Mouse (Mus musculus) testis, adult 2 months (tissue): ENCODE results near the gene Vps53. TPM values are rescaled to one million over a fixed set of nuclear protein-coding genes. Genes with fewer than 3 reads are reported as not detected.

ENCODE experiments used
- H3K27ac ChIP-seq: fragments of 200-500 bp; 2 replicates; pipeline ENCODE4 v1.5.1; 2012; ENCODE audit warnings: low read depth, low read length; ENCODE audit not compliant: control insufficient read depth, insufficient read depth
- H3K27me3 ChIP-seq: fragments of 200-500 bp; 2 replicates; pipeline ENCODE4 v1.6.1; 2012; ENCODE audit warnings: mild to moderate bottlenecking, low read length, moderate library complexity; ENCODE audit not compliant: control insufficient read depth, insufficient read depth
- H3K36me3 ChIP-seq: fragments of 200-500 bp; 2 replicates; pipeline ENCODE4 v1.6.1; 2012; ENCODE audit warnings: mild to moderate bottlenecking, low read length; ENCODE audit not compliant: control insufficient read depth, insufficient read depth
- H3K4me1 ChIP-seq: fragments of 200-500 bp; 2 replicates; pipeline ENCODE4 v1.6.1; 2012; ENCODE audit warnings: low read length; ENCODE audit not compliant: control insufficient read depth, insufficient read depth
- H3K4me3 ChIP-seq: fragments of 200-500 bp; 2 replicates; pipeline ENCODE4 v1.5.1; 2012; ENCODE audit warnings: low read depth, mild to moderate bottlenecking, low read length, moderate library complexity, mixed read lengths; ENCODE audit not compliant: control insufficient read depth
- CTCF ChIP-seq: fragments of 200-500 bp; IDR thresholded peaks from 2 replicates; pipeline ENCODE4 v1.5.1; 2012; ENCODE audit warnings: low read depth, mild to moderate bottlenecking, inconsistent platforms, low read length, moderate library complexity; ENCODE audit not compliant: control insufficient read depth, insufficient read depth, insufficient replicate concordance
- POLR2A ChIP-seq: fragments of 200-500 bp; IDR thresholded peaks from 2 replicates; pipeline ENCODE4 v1.6.1; 2012; ENCODE audit warnings: low read depth, mild to moderate bottlenecking, inconsistent platforms, low read length, moderate library complexity; ENCODE audit not compliant: control insufficient read depth
- polyA plus RNA-seq: library from polyadenylated mRNA; depleted of rRNA; stranded (reverse); fragments of >200 nt; gene quantifications from 2 replicates; pipeline ENCODE4 v1.2.3, GENCODE M21; 2012

The Vps53 gene
- polyA plus RNA-seq, 1 experiment, result 11.5 TPM

DNA sequence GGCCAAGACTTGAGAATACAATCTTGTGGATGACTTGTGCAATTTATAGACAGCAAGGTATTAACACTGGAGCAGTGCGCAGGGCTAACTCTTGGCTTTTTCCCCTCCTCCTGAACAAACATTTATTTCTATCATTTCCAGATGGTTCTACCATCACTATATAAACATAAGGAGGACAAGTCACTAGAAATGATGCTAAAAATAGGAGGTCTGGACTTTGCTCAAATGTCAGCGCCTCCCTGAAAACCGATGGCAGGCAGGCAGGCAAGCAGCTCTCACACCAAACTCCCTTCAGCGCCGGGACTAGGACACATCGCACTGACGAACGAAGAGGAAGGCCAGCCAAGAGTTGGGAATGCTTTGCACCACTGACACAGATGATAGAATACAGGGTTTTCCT is 54.1 kb downstream of the Vps53 start:
- H3K27me3 ChIP-seq, result no peaks in the 10 kb centered on the region
- no peaks in the 10 kb centered on the region for H3K36me3 ChIP-seq
- TF ChIP-seq CTCF (no peak), POLR2A (no peak)
- H3K27ac ChIP-seq, result no peak overlapping the region
- no peak overlapping the region for H3K4me3 ChIP-seq
- no peaks in the 10 kb centered on the region for H3K4me1 ChIP-seq

DNA sequence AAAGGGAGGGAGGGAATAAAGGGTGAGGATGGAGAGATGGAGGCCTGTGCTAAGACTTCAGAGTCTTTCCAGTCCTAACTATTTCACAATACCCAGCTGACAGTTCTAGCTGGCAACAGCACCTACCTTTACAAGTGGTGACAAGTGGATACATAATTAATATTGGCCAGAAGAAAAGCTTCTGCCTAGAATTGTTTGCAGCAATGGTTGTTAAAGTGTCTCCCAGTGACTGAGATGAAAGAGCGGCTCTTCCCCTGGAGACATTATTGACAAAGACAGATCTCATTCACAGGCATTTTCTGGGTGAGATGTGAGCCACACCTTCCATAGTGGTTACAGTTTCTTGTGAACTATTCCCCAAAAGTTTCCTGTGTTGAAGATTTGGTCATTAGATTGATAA is 55.9 kb downstream of the Vps53 start:
- Histone ChIP-seq H3K36me3 (no peaks in the 10 kb centered on the region), H3K27ac (no peak overlapping the region), H3K4me1 (no peaks in the 10 kb centered on the region), H3K27me3 (no peaks in the 10 kb centered on the region), H3K4me3 (no peak overlapping the region)
- no peak for TF ChIP-seq CTCF
- no peak for TF ChIP-seq POLR2A

DNA sequence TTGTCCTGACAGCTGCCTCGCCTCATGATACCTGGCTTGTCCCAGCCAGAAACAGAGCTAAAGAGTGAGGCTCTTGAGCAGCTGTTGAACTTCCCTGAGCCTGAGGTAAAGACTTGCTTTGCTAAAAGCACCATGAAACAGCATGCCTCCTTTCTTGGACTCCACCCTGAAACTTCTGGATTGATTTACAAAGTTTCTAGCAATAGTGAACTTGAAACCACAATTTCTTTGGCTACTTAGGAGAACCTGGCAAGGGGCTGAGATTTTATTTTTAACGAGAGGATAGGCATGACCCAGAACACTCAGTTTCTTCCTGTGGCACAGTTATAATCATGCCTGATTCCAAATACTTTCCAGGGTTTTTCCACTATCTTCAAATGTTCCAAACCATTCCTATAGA is 56.9 kb downstream of the Vps53 start:
- Histone ChIP-seq H3K27me3 (no peaks in the 10 kb centered on the region), H3K4me1 (no peaks in the 10 kb centered on the region), H3K36me3 (no peaks in the 10 kb centered on the region), H3K4me3 (no peak overlapping the region), H3K27ac (no peak overlapping the region)
- no peak for TF ChIP-seq CTCF
- no peak for TF ChIP-seq POLR2A

DNA sequence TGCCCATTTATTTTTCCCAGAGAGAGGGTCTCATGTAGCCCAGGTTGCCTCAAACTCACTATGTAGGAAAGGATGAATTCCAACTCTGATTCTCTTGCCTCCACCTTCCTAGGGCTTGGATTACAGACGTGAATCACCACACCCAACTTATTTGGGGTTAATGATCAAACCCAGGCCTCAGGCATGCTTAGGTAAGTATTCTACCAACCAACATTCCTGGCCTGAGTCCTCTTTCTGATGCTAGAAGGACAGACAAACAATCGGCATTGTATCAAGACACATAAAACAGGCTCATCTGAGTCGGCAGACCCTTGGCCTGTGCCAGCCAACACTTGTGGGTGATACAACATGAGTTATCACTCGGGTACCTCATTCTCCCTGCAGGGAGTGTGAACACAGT is 58.4 kb downstream of the Vps53 start:
- TF ChIP-seq CTCF (no peak), POLR2A (no peak)
- Histone ChIP-seq H3K36me3 (no peaks in the 10 kb centered on the region), H3K27ac (no peak overlapping the region), H3K4me1 (no peaks in the 10 kb centered on the region), H3K4me3 (no peak overlapping the region), H3K27me3 (no peaks in the 10 kb centered on the region)

DNA sequence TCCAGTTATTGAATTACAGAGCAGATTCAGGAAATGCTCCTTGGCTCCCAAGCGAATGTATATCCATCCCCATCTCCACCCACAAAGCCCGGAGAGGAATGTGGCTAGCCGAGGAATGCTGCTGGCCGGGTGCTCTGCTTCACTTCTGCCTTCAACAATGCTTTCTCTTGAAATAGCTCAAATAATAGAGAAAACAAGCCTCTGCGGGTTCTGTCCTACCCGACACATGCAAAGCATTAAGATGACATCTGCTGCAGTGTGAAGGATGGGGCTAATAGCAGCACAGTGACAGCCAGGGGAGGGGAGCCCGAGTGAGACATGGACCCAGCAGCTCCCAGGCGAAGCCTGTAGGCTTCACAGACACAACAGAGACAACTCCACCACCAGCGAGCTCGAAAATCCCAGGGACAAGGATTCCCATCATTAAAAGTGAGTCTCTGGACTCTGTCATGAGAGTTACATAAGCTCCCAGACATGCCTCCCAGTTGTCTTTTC is 59.0 kb downstream of the Vps53 start:
- TF ChIP-seq POLR2A (no peak), CTCF (no peak)
- no peaks in the 10 kb centered on the region for H3K27me3 ChIP-seq
- H3K4me1 ChIP-seq, result no peaks in the 10 kb centered on the region
- H3K27ac ChIP-seq, result no peak overlapping the region
- H3K36me3 ChIP-seq, result no peaks in the 10 kb centered on the region
- H3K4me3 ChIP-seq, result no peak overlapping the region

DNA sequence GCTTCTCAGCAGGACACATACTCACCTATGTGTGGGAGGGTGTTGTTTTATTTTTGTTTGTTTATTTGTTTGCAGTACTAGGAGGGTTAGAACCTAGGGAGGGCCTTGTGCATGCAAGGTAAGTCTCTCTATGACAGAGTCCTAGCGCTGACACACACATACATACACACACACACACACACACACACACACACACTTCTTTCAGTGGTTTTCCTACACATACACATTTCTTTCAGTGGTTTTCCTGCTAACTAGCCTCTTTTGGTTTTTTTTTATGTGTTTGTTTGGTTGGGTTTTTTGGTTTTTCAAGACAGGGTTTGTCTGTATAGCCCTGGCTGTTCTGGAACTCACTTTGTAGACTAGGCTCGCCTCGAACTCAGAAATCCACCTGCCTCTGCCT is 69.0 kb downstream of the Vps53 start:
- Histone ChIP-seq H3K36me3 (no peaks in the 10 kb centered on the region), H3K27me3 (no peaks in the 10 kb centered on the region), H3K4me3 (no peak overlapping the region), H3K4me1 (no peaks in the 10 kb centered on the region), H3K27ac (no peak overlapping the region)
- TF ChIP-seq CTCF (no peak), POLR2A (no peak)

DNA sequence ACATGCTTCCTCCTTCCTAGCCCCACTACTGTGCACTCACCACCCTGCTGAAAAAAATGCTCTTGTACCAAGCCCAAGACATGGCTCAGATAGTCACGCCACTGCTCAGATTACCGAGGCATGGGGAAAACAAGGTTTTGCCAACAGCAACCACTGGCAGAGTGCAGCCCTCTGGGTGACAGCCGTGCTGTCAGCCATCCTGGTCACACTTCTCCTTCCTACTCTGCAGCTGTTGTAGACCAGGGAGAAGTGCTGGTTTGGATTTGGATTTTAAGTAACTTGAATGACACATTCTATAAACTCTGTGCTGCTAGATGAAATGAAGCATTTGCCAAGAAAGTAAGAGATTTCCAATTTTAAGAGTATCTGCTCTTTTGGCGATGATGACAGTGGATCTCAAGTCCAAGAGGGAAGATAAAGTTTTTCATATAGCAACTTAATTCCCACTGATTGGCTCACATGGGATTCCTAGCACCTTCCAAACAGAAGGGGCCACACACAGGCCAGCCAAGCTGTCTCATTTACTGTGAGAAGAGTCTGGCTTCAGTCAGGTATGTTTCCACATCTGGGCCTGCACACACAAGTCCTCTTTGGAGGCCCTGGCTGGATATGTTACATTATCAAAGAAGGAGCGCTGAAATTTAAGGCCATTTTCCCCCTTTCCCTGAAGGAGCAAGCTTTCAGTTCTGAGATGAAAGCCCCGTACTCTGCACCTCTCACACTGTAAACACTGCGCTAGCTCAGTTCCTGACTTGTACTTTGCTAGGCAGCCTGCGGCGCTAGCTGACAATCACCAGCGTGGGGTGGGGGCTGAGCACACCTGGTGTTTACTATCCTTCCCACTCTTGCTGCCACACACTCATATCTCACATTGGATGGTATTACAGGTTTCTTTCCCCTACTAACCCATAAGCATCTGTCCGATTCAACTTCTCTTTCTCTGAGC is 72.6 kb downstream of the Vps53 start:
- TF ChIP-seq CTCF (no peak), POLR2A (no peak)
- H3K27ac ChIP-seq, result no peak overlapping the region

More for the DNA sequence above, 72.6 kb downstream of the Vps53 start:
- Histone ChIP-seq H3K36me3 (no peaks in the 10 kb centered on the region), H3K4me1 (no peaks in the 10 kb centered on the region), H3K27me3 (no peaks in the 10 kb centered on the region), H3K4me3 (no peak overlapping the region)
